Mouse (Mus musculus) induced T-regulatory cell, adult 2 months (primary cell): ENCODE results near the gene Usp39.
A peak's percentile ranks its signal among the peaks of the same experiment; 100 is the strongest.

Experiments used
- DNase-seq: peaks from one replicate; pipeline ENCODE4 v3.0.0-alpha.2; 2012; ENCODE audit warnings: low read depth

Usp39 gene

GRCm38 (mm10) chr6:72345074-72345567, at the start of gene Usp39:
Usp39 (minus strand) TSS chr6:72345184.
- peak; percentile 96 for DNase-seq

GRCm38 (mm10) chr6:72392341-72392740, 47.4 kb upstream of the Usp39 start:
- DNase-seq, result no peak

GRCm38 (mm10) chr6:72390795-72391521, 46.0 kb upstream of the Usp39 start:
- DNase-seq, result no peak

GRCm38 (mm10) chr6:72389941-72390771, 45.2 kb upstream of the Usp39 start, which contains the start of gene Vamp8:
Vamp8 (minus strand) TSS chr6:72390703.
- DNase-seq, result peak; percentile 81

GRCm38 (mm10) chr6:72389471-72389940, 44.5 kb upstream of the Usp39 start:
- DNase-seq, result no peak

GRCm38 (mm10) chr6:72388791-72389329, 43.9 kb upstream of the Usp39 start:
- peak; percentile 20 for DNase-seq

GRCm38 (mm10) chr6:72388266-72388665, 43.3 kb upstream of the Usp39 start:
- no peak for DNase-seq

- no peak for DNase-seq
Measured at GRCm38 (mm10) chr6:72387816-72388215, 42.8 kb upstream of the Usp39 start.

GRCm38 (mm10) chr6:72386561-72386960, 41.6 kb upstream of the Usp39 start:
- DNase-seq, result no peak

- no peak for DNase-seq
Measured at GRCm38 (mm10) chr6:72385258-72385657, 40.3 kb upstream of the Usp39 start.

GRCm38 (mm10) chr6:72383952-72384351, 39.0 kb upstream of the Usp39 start:
- DNase-seq, result no peak

GRCm38 (mm10) chr6:72383142-72383820, 38.3 kb upstream of the Usp39 start:
- DNase-seq, result peak; percentile 23

- peak; percentile 68 for DNase-seq
Measured at GRCm38 (mm10) chr6:72382494-72382893, 37.5 kb upstream of the Usp39 start.

GRCm38 (mm10) chr6:72380131-72380770, 35.3 kb upstream of the Usp39 start, which contains the start of gene Vamp5:
Vamp5 (minus strand) TSS chr6:72380468.
- DNase-seq, result peak; percentile 94

- peak; percentile 37 for DNase-seq
Measured at GRCm38 (mm10) chr6:72379377-72380130, 34.6 kb upstream of the Usp39 start.

GRCm38 (mm10) chr6:72378510-72379234, 33.7 kb upstream of the Usp39 start:
- no peak for DNase-seq

- peak; percentile 69 for DNase-seq
Measured at GRCm38 (mm10) chr6:72374820-72375563, 30.0 kb upstream of the Usp39 start.

- DNase-seq, result no peak
Measured at GRCm38 (mm10) chr6:72374206-72374605, 29.2 kb upstream of the Usp39 start.

- no peak for DNase-seq
Measured at GRCm38 (mm10) chr6:72373184-72373583, 28.2 kb upstream of the Usp39 start.
